In genomic region chr10:24312191-24312611, GRCm38 (mm10) we compare ENCODE assay signal across 8 mouse cellular contexts.
DNase-seq lines count a peak whose midpoint lies in the region; ATAC-seq and TF ChIP-seq lines count a peak whose summit lies in the region.

No protein-coding gene starts in this region.

- no peak overlapping the region for H3K4me2 ChIP-seq in forebrain, embryonic 15.5 days (replicated peaks)
- H3K4me2 ChIP-seq in liver, postnatal 0 days (ENCODE audit: low read depth, low read length): peak overlapping the region; percentile 48

- H3K4me3 ChIP-seq in E14TG2a.4 (replicated peaks; ENCODE audit: low read length): no peak overlapping the region
- no peak overlapping the region for H3K4me3 ChIP-seq in forebrain, embryonic 15.5 days
- H3K4me3 ChIP-seq in liver, postnatal 0 days (ENCODE audit: low read depth, low read length): no peak overlapping the region; the same call in 1 of the 2 replicates

- H3K36me3 ChIP-seq in E14TG2a.4 (ENCODE audit: insufficient read depth, low read length): no peaks in the 10 kb centered on the region
- H3K36me3 ChIP-seq in forebrain, embryonic 15.5 days: no peaks in the 10 kb centered on the region
- no peaks in the 10 kb centered on the region for H3K36me3 ChIP-seq in liver, postnatal 0 days (replicated peaks; ENCODE audit: insufficient read depth, low read length)

- no peak overlapping the region for H3K27ac ChIP-seq in forebrain, embryonic 15.5 days (replicated peaks)
- no peak overlapping the region for H3K27ac ChIP-seq in liver, postnatal 0 days (ENCODE audit: low read depth)

- H3K27me3 ChIP-seq in E14TG2a.4 (ENCODE audit: insufficient read depth, low read length): no peaks in the 10 kb centered on the region; the same call in 1 of the 2 replicates
- no peaks in the 10 kb centered on the region for H3K27me3 ChIP-seq in forebrain, embryonic 15.5 days
- H3K27me3 ChIP-seq in liver, postnatal 0 days (ENCODE audit: insufficient read depth, low read length): no peaks in the 10 kb centered on the region

- peak; percentile 48 for TF ChIP-seq CTCF in E14TG2a.4 (conservative IDR thresholded peaks at IDR 0.05; ENCODE audit: low read length)
- TF ChIP-seq CTCF in liver, postnatal 0 days (IDR thresholded peaks at IDR 0.05; ENCODE audit: low read depth): peak; percentile 53

- 0 out of 2 replicates have a peak, but pooled peaks have one; percentile 60 for ATAC-seq in forebrain, embryonic 15.5 days (replicated peaks)
- no peak for ATAC-seq in liver, postnatal 0 days
- peak; percentile 51; the same call in 1 of the 2 replicates for ATAC-seq in neutrophil, adult 5-6 weeks (ENCODE audit: extremely low read depth, insufficient number of reproducible peaks, low FRiP score, poor library complexity, severe bottlenecking)

- DNase-seq in c-Kit-negative CD71-positive TER-119-positive erythroid progenitor cells, embryonic 14.5 days (ENCODE audit: low read depth, low spot score): peak; percentile 30
- DNase-seq in heart, postnatal 14 days: peak; percentile 77 to 82
- peak; percentile 61 for DNase-seq in large intestine, adult 2 months (ENCODE audit: low read depth, low spot score)
- peak; percentile 61 for DNase-seq in liver, postnatal 0 days
- peak; percentile 71 for DNase-seq in thymus, postnatal 0 days (ENCODE audit: low spot score)

- peaks cover 3% of the 10 kb centered on the region for H3K4me1 ChIP-seq in E14TG2a.4 (replicated peaks; ENCODE audit: low read depth, low read length)
- H3K4me1 ChIP-seq in forebrain, embryonic 15.5 days: peaks cover 5% of the 10 kb centered on the region; the same call in 1 of the 2 replicates
- no peaks in the 10 kb centered on the region for H3K4me1 ChIP-seq in liver, postnatal 0 days (ENCODE audit: insufficient read depth)

- WGBS in forebrain, embryonic 15.5 days: 0% methylated on average over 9 of the region's 9 CpGs
- under 1% methylated on average over 9 of the region's 9 CpGs for WGBS in large intestine, adult 2 months
- WGBS in liver, postnatal 0 days (ENCODE audit: insufficient replicate concordance): 0% methylated on average over 9 of the region's 9 CpGs

- H3K9me3 ChIP-seq in E14TG2a.4 (ENCODE audit: low read length): no peaks in the 10 kb centered on the region
- no peaks in the 10 kb centered on the region for H3K9me3 ChIP-seq in forebrain, embryonic 15.5 days
- H3K9me3 ChIP-seq in liver, postnatal 0 days (ENCODE audit: low read length): no peaks in the 10 kb centered on the region

- no peak overlapping the region for H3K9ac ChIP-seq in forebrain, embryonic 15.5 days (replicated peaks)
- H3K9ac ChIP-seq in liver, postnatal 0 days (replicated peaks): no peak overlapping the region

- TF ChIP-seq EP300 in liver, postnatal 0 days (IDR thresholded peaks at IDR 0.05; ENCODE audit: low read depth): no peak

- intact Hi-C loops in heart, postnatal 14 days (cut with DNase I): loop anchor here (5.0 to 10.0 kb wide), 2 partner anchors 283 to 310 kb away; partner anchors contain the start of gene Ccn2
